Mouse (Mus musculus): ENCODE results near the gene Cd5. TPM values are rescaled to one million over a fixed set of nuclear protein-coding genes. Genes with fewer than 3 reads are reported as not detected.

Gene Cd5
- polyA plus RNA-seq, 1 experiment from 2014 or later = 0.22 TPM

DNA sequence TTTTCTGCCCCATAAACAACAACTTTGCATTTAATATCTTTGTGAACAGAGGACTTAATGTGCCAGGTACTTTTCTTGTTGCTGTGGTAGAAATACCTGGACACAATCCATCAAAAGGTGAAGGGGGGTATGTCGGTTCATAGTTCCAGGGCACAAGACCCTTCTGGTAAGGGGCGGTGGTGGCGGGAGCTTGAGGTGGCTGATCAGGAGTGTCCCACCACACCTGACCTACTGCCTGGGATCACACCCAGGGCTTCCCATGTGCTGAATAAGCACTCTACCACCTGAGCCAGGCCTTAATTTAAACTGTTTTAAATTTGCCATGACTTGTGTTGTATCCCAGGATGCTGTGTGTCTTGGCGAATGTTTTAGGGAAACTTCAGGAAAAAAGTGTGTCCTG lies 47.7 kb downstream of the Cd5 start:
- Histone ChIP-seq H3K4me1 (peaks cover 49% of the 10 kb centered on the region), H3K4me3 (no peak overlapping the region), H3K9ac (replicated peaks) (no peak overlapping the region), H3K4me2 (replicated peaks) (no peak overlapping the region), H3K27me3 (no peaks in the 10 kb centered on the region), H3K36me3 (no peaks in the 10 kb centered on the region), H3K9me3 (no peaks in the 10 kb centered on the region), H3K27ac (replicated peaks) (no peak overlapping the region)
- no peak for ATAC-seq (replicated peaks)
- WGBS = 95% methylated on average over 4 of the region's 4 CpGs

DNA sequence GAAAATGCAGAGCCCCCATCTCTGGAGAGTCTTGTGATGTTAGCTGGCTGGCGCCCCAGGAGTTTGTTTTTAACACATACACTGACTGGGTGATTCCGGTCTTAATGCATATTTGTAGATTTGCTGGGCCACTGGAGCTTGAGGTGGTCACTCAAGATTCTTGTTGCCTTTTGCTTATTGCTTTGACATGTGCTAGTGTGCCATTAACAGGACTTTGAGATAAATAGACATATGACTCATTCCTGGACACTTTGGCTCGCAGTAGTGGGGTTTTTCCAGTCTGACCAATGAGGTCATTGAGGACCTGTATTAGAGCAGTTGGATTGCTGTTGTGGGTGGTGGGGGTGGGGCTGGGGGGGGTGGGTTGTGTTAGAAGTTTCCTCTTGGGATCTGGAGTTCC lies 48.5 kb downstream of the Cd5 start:
- peak overlapping the region; percentile 84 for H3K9ac ChIP-seq (replicated peaks)

DNA sequence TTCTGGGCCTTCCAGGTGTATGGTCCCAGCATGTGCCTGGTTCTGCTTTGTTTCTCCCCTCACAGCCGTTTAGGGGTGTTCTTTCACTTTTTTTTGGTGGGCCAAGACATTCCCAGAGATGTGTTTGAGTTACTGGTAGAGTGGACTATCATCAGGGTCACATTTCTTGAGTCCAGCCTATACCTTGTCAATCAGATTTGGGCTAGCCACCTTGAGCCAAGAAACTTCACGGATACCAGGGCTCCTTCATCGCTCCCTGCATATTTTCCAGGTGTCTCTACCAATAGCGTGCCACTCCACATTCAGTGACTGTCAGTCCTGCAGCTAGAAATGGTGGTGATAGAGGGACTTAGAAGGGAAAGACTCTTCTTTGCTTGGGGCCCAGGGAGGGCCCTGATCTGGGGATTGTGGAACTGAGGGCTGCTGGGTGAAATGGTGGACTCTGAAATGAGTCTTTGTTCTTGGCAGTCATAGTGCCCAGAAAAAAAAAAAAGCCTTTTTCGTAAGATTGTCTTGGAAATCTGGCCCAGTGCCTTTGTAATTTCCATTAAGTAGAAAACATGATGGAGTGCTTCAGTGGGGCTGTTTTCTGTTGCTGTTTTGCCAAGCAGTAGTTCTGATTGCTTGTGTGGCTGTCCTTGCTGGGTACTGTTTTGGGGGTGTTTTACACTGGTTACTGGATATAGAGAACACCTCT lies 49.2 kb downstream of the Cd5 start:
- peak overlapping the region; percentile 84 for H3K4me3 ChIP-seq
- no peaks in the 10 kb centered on the region for H3K27me3 ChIP-seq
- ATAC-seq (replicated peaks) = peak; percentile 1; the same call in 1 of the 2 replicates
- H3K36me3 ChIP-seq = no peaks in the 10 kb centered on the region
- H3K4me2 ChIP-seq (replicated peaks) = peak overlapping the region; percentile 60
- H3K4me1 ChIP-seq = peaks cover 39% of the 10 kb centered on the region
- H3K27ac ChIP-seq (replicated peaks) = peak overlapping the region; percentile 94
- H3K9me3 ChIP-seq = no peaks in the 10 kb centered on the region
- H3K9ac ChIP-seq (replicated peaks) = peak overlapping the region; percentile 84
- WGBS = 27% methylated on average over 5 of the region's 5 CpGs

More for the DNA sequence above, 48.5 kb downstream of the Cd5 start:
- H3K4me1 ChIP-seq = peaks cover 42% of the 10 kb centered on the region
- H3K9me3 ChIP-seq = no peaks in the 10 kb centered on the region
- H3K27me3 ChIP-seq = no peaks in the 10 kb centered on the region
- ATAC-seq (replicated peaks) = no peak
- WGBS = 72% methylated on average over 3 of the region's 3 CpGs
- H3K4me3 ChIP-seq = peak overlapping the region; percentile 84
- no peaks in the 10 kb centered on the region for H3K36me3 ChIP-seq
- H3K4me2 ChIP-seq (replicated peaks) = peak overlapping the region; percentile 60
- peak overlapping the region; percentile 94 for H3K27ac ChIP-seq (replicated peaks)

DNA sequence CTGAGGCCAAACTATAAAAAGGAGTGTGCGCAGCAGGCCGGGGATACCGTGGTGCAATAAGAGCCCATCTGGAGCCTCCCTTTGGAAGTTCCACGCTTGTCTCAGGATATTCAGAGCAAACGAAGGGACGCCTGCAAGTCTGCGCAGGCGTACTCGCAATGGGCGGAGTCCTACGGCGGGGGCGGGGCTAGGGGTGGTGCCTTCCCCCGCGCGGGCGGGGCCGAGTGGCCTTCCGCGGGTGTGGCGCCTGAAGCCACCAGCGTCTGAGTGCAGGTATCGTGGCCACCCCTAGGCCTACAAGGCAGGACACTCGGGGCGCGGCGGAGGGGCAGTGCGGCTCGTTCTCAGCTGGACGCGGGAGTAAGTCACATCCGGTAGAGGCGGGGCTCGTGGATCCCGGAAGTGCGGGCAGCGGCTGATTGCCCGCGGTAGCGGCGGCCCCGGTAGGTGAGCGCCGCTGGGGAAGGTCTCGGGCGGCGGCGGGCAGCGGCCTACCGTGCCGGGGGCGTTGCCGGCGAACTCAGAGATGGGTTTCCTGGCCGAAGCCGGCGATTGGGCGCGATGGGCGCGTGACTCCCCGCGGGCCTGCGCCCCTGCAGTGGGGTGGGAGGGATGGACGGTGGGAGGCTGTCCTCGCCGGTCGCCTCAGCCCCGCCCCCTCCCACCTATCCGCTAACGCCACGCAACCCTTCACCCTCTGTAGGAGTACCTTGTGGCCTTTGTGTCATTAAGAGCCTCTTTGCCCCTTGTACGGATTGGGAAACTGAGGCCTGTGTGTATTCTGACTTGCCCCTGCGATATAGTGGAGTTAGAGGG lies 50.1 kb downstream of the Cd5 start, which contains the start of gene Vps37c:
Gene Vps37c, plus strand, starts transcription at position 199 of the 816 bp plus-strand sequence.
- Histone ChIP-seq H3K27me3 (no peaks in the 10 kb centered on the region), H3K27ac (replicated peaks) (peak within 1 kb of the TSS; percentile 94)
- under 1% methylated on average over 67 of the region's 74 CpGs for WGBS

DNA sequence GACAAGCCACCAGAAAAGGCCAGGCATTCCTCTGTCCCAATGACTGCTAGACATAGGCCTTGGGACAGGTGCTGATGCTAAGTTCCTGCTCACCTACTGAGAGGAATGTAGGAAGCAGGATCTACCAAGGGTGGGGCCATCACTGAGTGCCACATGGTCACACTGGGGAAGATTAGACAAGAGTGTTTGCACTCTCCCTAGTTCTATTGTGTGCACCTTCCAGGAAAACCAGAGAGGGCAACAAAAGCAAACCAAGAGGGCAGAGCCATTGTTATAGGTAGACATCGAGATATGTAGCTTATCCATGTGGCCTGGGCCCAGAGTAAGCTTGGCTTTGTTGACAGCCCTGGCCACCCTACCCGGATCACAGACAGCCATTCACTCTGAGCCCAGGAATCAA lies 53.1 kb downstream of the Cd5 start:
- WGBS = 86% methylated on average over 2 of the region's 2 CpGs
- Histone ChIP-seq H3K36me3 (no peaks in the 10 kb centered on the region), H3K4me3 (no peak overlapping the region), H3K9ac (replicated peaks) (no peak overlapping the region), H3K27me3 (no peaks in the 10 kb centered on the region), H3K4me2 (replicated peaks) (no peak overlapping the region), H3K9me3 (no peaks in the 10 kb centered on the region), H3K27ac (replicated peaks) (no peak overlapping the region), H3K4me1 (peaks cover 24% of the 10 kb centered on the region)
- ATAC-seq (replicated peaks) = no peak

More for the DNA sequence above, 50.1 kb downstream of the Cd5 start, which contains the start of gene Vps37c:
- peak; percentile 90 for ATAC-seq (replicated peaks)
- peak within 1 kb of the TSS; percentile 84 for H3K9ac ChIP-seq (replicated peaks)
- peaks cover 39% of the 10 kb centered on the region for H3K4me1 ChIP-seq
- no peaks in the 10 kb centered on the region for H3K9me3 ChIP-seq
- peak within 1 kb of the TSS; percentile 84 for H3K4me3 ChIP-seq
- no peaks in the 10 kb centered on the region for H3K36me3 ChIP-seq
- H3K4me2 ChIP-seq (replicated peaks) = peak within 1 kb of the TSS; percentile 60

DNA sequence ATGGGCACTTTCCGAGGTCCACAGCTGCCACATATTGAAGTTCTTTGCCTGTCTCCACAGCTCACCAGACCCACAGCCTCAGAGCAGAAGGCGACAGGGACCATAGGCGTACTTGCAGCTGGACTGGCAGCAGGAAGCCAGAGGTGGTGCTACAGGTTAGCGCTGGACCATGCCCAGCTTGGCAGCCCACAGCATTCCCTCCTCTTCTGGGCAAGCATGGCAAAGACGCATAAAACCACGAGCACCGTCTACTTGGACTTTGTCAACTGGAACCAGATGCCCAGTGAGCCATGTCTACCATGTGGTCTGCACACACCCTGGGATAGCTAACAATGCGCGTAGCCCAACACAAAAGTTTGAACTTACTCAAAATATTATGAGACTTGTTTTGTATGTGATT lies 53.7 kb downstream of the Cd5 start:
- 90% methylated on average over 9 of the region's 9 CpGs for WGBS
- H3K9me3 ChIP-seq = no peaks in the 10 kb centered on the region
- H3K27me3 ChIP-seq = no peaks in the 10 kb centered on the region
- no peak overlapping the region for H3K27ac ChIP-seq (replicated peaks)
- no peak overlapping the region for H3K4me3 ChIP-seq
- ATAC-seq (replicated peaks) = no peak
- H3K9ac ChIP-seq (replicated peaks) = no peak overlapping the region
- peaks cover 17% of the 10 kb centered on the region for H3K4me1 ChIP-seq
- no peaks in the 10 kb centered on the region for H3K36me3 ChIP-seq
- no peak overlapping the region for H3K4me2 ChIP-seq (replicated peaks)

DNA sequence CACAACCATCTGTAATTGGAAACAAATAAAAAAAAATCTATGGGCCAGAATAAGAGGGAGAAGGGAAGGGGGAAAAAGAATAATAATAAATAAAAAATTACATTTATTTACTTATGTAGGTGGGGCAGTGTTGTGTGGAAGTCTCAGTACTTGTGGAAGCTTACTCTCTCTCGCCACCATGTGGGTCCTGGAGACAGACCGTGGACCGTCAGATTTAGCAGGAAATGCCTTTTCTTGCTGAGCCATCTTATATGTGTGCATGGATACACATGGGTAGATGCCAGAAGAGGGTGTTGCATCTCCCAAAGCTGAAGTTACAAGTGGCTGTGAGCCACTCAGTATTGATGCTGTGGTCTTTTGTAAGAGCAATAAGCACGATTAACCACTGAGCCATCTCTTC lies 57.2 kb downstream of the Cd5 start:
- no peak overlapping the region for H3K9ac ChIP-seq (replicated peaks)
- 63% methylated on average over 4 of the region's 4 CpGs for WGBS
- H3K27ac ChIP-seq (replicated peaks) = no peak overlapping the region
- no peak overlapping the region for H3K4me3 ChIP-seq
- ATAC-seq (replicated peaks) = no peak
- H3K4me2 ChIP-seq (replicated peaks) = no peak overlapping the region
- H3K36me3 ChIP-seq = no peaks in the 10 kb centered on the region
- peaks cover 6% of the 10 kb centered on the region for H3K4me1 ChIP-seq
- H3K9me3 ChIP-seq = no peaks in the 10 kb centered on the region
- no peaks in the 10 kb centered on the region for H3K27me3 ChIP-seq

DNA sequence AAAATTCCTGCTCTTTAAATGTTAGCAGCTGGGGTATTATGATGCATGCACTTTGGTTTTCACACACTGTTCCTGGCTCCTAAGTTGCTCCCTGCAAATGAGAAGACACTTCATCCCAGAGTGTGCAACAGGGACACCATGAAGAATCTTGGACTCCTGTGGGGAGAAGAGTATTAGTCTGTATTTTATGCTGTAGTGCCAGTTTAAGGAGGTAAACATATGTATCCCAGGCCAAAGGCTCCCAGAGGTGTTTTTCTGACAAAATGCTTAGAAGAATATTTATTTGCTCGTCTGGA lies 60.1 kb downstream of the Cd5 start:
- Histone ChIP-seq H3K4me1 (peaks cover 6% of the 10 kb centered on the region), H3K4me3 (no peak overlapping the region), H3K27me3 (no peaks in the 10 kb centered on the region), H3K27ac (replicated peaks) (peak overlapping the region; percentile 54), H3K36me3 (no peaks in the 10 kb centered on the region), H3K9me3 (no peaks in the 10 kb centered on the region), H3K4me2 (replicated peaks) (no peak overlapping the region), H3K9ac (replicated peaks) (peak overlapping the region; percentile 20; the same call in 1 of the 2 replicates)
- ATAC-seq (replicated peaks) = peak; percentile 74
- 76% methylated on average over 1 of the region's 1 CpGs for WGBS

DNA sequence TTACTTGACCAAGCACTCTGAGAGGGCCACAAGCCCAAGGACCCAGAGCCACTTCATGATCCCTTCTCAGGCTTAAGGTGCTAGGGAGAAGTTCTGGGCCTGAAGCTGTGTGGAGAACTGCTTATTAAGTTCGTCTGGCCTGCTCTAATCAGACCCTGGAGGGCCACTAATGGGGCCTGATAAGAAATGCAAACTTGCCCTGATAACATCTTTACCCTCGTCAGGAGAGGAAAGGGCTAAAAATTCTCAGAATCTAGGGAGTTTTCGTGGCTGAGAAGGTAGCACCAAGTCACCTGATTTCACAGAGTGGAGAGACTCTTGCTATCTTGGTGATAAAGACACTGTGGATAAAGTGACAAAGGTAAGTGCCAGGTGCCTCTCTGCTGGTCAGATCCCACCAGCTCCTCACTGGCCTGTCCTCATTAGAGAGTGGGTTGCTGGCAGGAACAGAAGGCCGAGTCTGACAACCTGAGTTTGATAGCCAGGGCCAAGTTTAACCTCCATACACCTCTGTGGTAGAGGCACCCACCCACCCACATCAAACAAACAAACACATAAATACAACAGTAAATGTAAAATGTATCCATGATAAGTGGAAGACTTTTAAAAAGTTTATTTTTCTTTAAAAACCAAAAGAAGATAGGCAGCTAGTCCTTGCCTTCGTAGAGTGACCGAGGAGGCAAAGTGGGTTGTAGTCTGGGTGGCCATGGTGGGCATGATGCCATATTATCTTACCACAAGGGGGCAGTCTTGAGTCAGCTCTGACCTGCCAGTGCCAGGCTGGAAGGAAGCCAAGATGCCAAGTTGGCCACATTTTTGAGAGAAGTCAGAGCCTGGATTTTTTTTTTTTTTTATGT lies 60.7 kb downstream of the Cd5 start, which contains the start of gene Pga5:
Gene Pga5, minus strand, starts transcription at position 157 of the 857 bp plus-strand sequence.
- H3K27me3 ChIP-seq = no peaks in the 10 kb centered on the region

DNA sequence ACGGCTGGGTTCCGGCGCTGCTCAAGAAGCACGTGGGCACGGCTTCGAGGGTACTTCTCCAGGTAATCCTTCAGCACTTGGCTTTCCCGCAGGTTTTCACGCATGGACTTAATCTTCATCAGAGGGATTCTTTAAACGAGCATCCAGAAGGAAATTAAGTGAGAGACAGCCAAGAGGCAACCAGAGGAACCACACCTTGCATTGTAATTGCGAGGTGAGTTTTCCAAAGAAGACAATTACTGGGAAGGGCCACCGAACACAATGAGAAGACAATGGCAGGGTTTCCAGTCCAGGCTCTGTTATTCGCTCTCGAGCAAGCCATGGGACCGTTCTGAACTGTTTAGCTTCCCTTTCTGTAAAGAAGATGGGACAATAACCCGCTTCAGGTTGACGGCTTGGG lies 62.1 kb downstream of the Cd5 start:
- 73% methylated on average over 16 of the region's 16 CpGs for WGBS
- H3K4me2 ChIP-seq (replicated peaks) = no peak overlapping the region

More for the DNA sequence above, 60.7 kb downstream of the Cd5 start, which contains the start of gene Pga5:
- ATAC-seq (replicated peaks) = peak; percentile 66
- peak within 1 kb of the TSS; percentile 54 for H3K27ac ChIP-seq (replicated peaks)
- H3K36me3 ChIP-seq = no peaks in the 10 kb centered on the region
- H3K9ac ChIP-seq (replicated peaks) = peak within 1 kb of the TSS; percentile 20; the same call in 1 of the 2 replicates
- WGBS = 46% methylated on average over 6 of the region's 6 CpGs
- no peaks in the 10 kb centered on the region for H3K9me3 ChIP-seq
- peaks cover 6% of the 10 kb centered on the region for H3K4me1 ChIP-seq
- no peak within 1 kb of the TSS for H3K4me2 ChIP-seq (replicated peaks)
- H3K4me3 ChIP-seq = no peak within 1 kb of the TSS

DNA sequence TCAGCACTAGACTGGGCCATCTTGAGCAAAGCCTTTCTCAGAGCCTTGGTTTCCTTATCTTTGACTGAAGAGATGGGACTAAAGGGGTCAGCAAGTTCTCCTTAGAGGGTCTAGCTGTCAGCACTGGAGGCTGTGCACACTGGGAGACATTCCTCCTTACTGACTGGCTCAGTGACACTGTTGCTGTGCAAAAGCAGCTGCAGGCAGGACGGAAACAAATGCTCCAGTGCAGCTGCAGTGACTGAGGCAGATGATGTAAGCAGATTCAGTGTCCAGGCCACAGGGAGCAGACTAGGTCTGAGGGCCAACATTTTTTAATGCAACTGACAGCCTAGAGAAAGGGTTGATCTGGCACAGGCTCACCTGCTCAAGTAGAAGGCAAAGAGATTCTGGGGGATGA lies 65.5 kb downstream of the Cd5 start:
- no peak for ATAC-seq (replicated peaks)
- 60% methylated on average over 1 of the region's 1 CpGs for WGBS
- H3K27ac ChIP-seq (replicated peaks) = no peak overlapping the region
- no peak overlapping the region for H3K4me2 ChIP-seq (replicated peaks)
- no peaks in the 10 kb centered on the region for H3K9me3 ChIP-seq
- H3K4me3 ChIP-seq = no peak overlapping the region
- H3K27me3 ChIP-seq = no peaks in the 10 kb centered on the region
- H3K9ac ChIP-seq (replicated peaks) = no peak overlapping the region
- H3K4me1 ChIP-seq = no peaks in the 10 kb centered on the region
- no peaks in the 10 kb centered on the region for H3K36me3 ChIP-seq

More for the DNA sequence above, 62.1 kb downstream of the Cd5 start:
- peaks cover 6% of the 10 kb centered on the region for H3K4me1 ChIP-seq
- no peak overlapping the region for H3K9ac ChIP-seq (replicated peaks)
- H3K27me3 ChIP-seq = no peaks in the 10 kb centered on the region
- H3K27ac ChIP-seq (replicated peaks) = no peak overlapping the region
- H3K4me3 ChIP-seq = no peak overlapping the region
- no peaks in the 10 kb centered on the region for H3K36me3 ChIP-seq
- ATAC-seq (replicated peaks) = no peak
- H3K9me3 ChIP-seq = no peaks in the 10 kb centered on the region
